12 mouse cellular contexts compared by ENCODE assay signal in genomic region chr12:69156436-69156835, GRCm38 (mm10).
"Had no signal": no experiment of that assay in that cellular context is flagged by ENCODE, and none has a peak within 500 bp of the region (broad histone marks: within the 10 kb centered on the region; RNA-seq: fewer than 3 reads in every experiment).

No protein-coding gene starts in this region.

- H3K4me3 ChIP-seq: limb, embryonic 15.5 days; midbrain, embryonic 13.5 days; neural tube, embryonic 15.5 days had no signal

- H3K27me3 ChIP-seq: limb, embryonic 15.5 days; midbrain, embryonic 13.5 days; neural tube, embryonic 15.5 days had no signal

- ATAC-seq: midbrain, embryonic 13.5 days had no signal

- DNase-seq: kidney, adult 11 months; kidney, adult 9 months; kidney, postnatal 36 days; layer of hippocampus, adult 9-11 months; layer of hippocampus, postnatal 36 days; lung, postnatal 36 days; thymus, adult 18-20 months; thymus, postnatal 14 days had no signal

- H3K27ac ChIP-seq: kidney, postnatal 0 days; limb, embryonic 15.5 days; midbrain, embryonic 13.5 days; neural tube, embryonic 15.5 days had no signal

- H3K9ac ChIP-seq: limb, embryonic 15.5 days; midbrain, embryonic 13.5 days; neural tube, embryonic 15.5 days had no signal

- H3K9me3 ChIP-seq: limb, embryonic 15.5 days; midbrain, embryonic 13.5 days; neural tube, embryonic 15.5 days had no signal

- H3K4me2 ChIP-seq: limb, embryonic 15.5 days; neural tube, embryonic 15.5 days had no signal
